Mouse (Mus musculus) ES-E14 (cell line): ENCODE results near the gene Rsad1. TPM values are rescaled to one million over a fixed set of nuclear protein-coding genes. Genes with fewer than 3 reads are reported as not detected.

Source experiments
- DNase-seq: peaks from one replicate; pipeline ENCODE4 v3.0.0-alpha.2; 2013; ENCODE audit warnings: low read depth, low spot score
- H3K27ac ChIP-seq: 2 replicates; pipeline ENCODE4 v1.5.1; 2012; ENCODE audit warnings: low read depth, mild to moderate bottlenecking, low read length, moderate library complexity, mixed read lengths; ENCODE audit not compliant: poor library complexity, insufficient read depth, severe bottlenecking
- H3K36me3 ChIP-seq: 2 replicates; pipeline ENCODE4 v1.6.1; 2012; ENCODE audit warnings: mild to moderate bottlenecking, low read length, moderate library complexity, mixed read lengths; ENCODE audit not compliant: control insufficient read depth, poor library complexity, insufficient read depth, severe bottlenecking
- H3K4me1 ChIP-seq, 2 experiments: fragments of 150-350 bp in 1 of 2; sonication (generic) in 1 of 2; 2 replicates each; pipeline ENCODE4 v1.6.1; 2012; ENCODE audit warnings: low read length in 2 of 2, mild to moderate bottlenecking in 1 of 2, mixed read lengths in 1 of 2; ENCODE audit not compliant: control insufficient read depth in 2 of 2, insufficient read depth in 2 of 2, poor library complexity in 1 of 2
- H3K4me3 ChIP-seq, 2 experiments: fragments of 150-350 bp in 1 of 2; sonication (generic) in 1 of 2; 2 replicates each; pipeline ENCODE4 v1.5.1; 2012; ENCODE audit warnings: low read length in 2 of 2, low read depth in 1 of 2, mild to moderate bottlenecking in 1 of 2, mixed read lengths in 1 of 2; ENCODE audit not compliant: insufficient read depth in 1 of 2, poor library complexity in 1 of 2, severe bottlenecking in 1 of 2
- H3K9ac ChIP-seq: 2 replicates; pipeline ENCODE4 v1.6.1; 2012; ENCODE audit warnings: low read depth, mild to moderate bottlenecking, low read length, mixed read lengths; ENCODE audit not compliant: poor library complexity, insufficient read depth, severe bottlenecking
- H3K9me3 ChIP-seq: fragments of 150-350 bp; sonication (generic); 2 replicates; pipeline ENCODE4 v1.6.1; 2012; ENCODE audit warnings: low read depth, mild to moderate bottlenecking, low read length; ENCODE audit not compliant: control insufficient read depth, insufficient read depth
- CHD2 ChIP-seq: IDR thresholded peaks from 2 replicates; pipeline ENCODE4 v1.6.1; 2014; ENCODE audit warnings: mild to moderate bottlenecking, low read depth, low read length, inconsistent platforms
- HCFC1 ChIP-seq: IDR thresholded peaks from 2 replicates; pipeline ENCODE4 v1.6.1; 2012; ENCODE audit warnings: low read length, inconsistent platforms, borderline replicate concordance; ENCODE audit not compliant: insufficient read depth
- MAFK ChIP-seq: IDR thresholded peaks from 2 replicates; pipeline ENCODE4 v1.6.1; 2014; ENCODE audit warnings: mild to moderate bottlenecking, low read depth, low read length, inconsistent platforms; ENCODE audit not compliant: insufficient read depth
- ZC3H11A ChIP-seq: IDR thresholded peaks from 2 replicates; pipeline ENCODE4 v1.6.1; 2012; ENCODE audit warnings: low read depth, mild to moderate bottlenecking, inconsistent platforms, low read length, borderline replicate concordance
- ZNF384 ChIP-seq: IDR thresholded peaks from 2 replicates; pipeline ENCODE4 v1.6.1; 2012; ENCODE audit warnings: low read depth, low read length, inconsistent platforms
- in situ Hi-C, 2 experiments: fragments of 600-800 bp; cut with MboI; formaldehyde crosslinking; loops; one replicate each; pipeline ENCODE4 v1.15.1; 2025; ENCODE audit warnings: low sequenced_read_pairs in 2 of 2, inconsistent platforms in 1 of 2; ENCODE audit not compliant: unreplicated experiment in 2 of 2
- total RNA-seq: library from RNA; depleted of rRNA; stranded (reverse); fragments of 300-350 nt; gene quantifications from 2 replicates; pipeline ENCODE4 v1.2.3, GENCODE M21; 2012

Gene Rsad1
- total RNA-seq, 1 experiment, result 2.4 TPM

- no peaks in the 10 kb centered on the region for H3K36me3 ChIP-seq
- TF ChIP-seq HCFC1 (no peak), CHD2 (no peak), ZC3H11A (no peak), MAFK (no peak), ZNF384 (no peak)
- in situ Hi-C loops, result no loop called here
- DNase-seq, result no peak
- no peak overlapping the region for H3K27ac ChIP-seq
- no peak overlapping the region for H3K4me3 ChIP-seq
- no peaks in the 10 kb centered on the region for H3K9me3 ChIP-seq
- no peak overlapping the region for H3K9ac ChIP-seq
- peaks cover 0 to 6% of the 10 kb centered on the region in 2 experiments; a peak in 1 of 4 replicates for H3K4me1 ChIP-seq
Observed at GRCm38 (mm10) chr11:94550442-94550744, 1.3 kb upstream of the Rsad1 start.

GRCm38 (mm10) chr11:94549691-94550441 lies 811 bp upstream of the Rsad1 start:
- in situ Hi-C loops, result no loop called here
- TF ChIP-seq CHD2 (no peak), MAFK (no peak), ZNF384 (no peak), HCFC1 (no peak), ZC3H11A (no peak)
- no peak overlapping the region for H3K4me3 ChIP-seq
- H3K36me3 ChIP-seq, result no peaks in the 10 kb centered on the region
- no peak overlapping the region for H3K27ac ChIP-seq
- peak overlapping the region; percentile 7; the same call in 1 of the 2 replicates for H3K9ac ChIP-seq
- no peaks in the 10 kb centered on the region for H3K9me3 ChIP-seq
- no peak for DNase-seq
- H3K4me1 ChIP-seq, result peaks cover 0 to 6% of the 10 kb centered on the region in 2 experiments; a peak in 1 of 4 replicates

DNA sequence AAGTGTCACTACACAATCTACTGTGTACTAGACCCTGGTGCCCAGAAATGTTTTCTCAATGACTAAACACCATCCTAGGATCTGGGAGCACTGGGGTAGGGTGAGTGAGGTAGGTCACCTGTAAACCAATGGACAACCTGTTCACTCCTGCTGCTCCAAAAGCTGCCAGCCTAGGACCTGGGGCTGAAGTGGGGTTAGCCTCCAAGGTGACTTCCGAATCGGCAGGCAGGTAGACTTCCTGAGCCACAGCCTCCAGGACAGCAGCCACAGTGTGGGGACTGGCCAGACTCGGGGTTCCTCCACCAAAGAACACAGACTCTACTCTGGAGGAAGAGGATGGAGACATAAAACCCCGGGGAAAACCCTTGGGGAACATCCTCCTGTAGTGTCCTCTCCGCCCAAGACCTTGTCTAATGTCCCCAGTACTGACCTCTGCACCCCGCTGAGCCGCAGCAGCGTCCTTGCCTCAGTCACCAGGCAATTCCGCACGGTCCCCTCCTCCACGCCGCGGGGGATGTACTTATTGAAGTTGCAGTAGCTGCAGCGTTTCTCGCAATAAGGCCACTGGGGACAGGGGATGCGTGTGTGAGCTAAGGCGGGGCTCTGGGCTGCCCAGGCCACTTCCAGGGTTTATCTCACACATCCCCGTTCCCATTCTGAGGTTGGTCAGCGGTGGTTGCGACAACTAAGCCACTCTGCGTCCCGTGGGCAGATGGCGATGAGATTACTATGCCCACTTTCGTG lies 842 bp downstream of the Rsad1 start:
- TF ChIP-seq MAFK (no peak), ZNF384 (no peak), HCFC1 (no peak), ZC3H11A (no peak), CHD2 (no peak)
- Histone ChIP-seq H3K4me1 (peaks cover 0 to 6% of the 10 kb centered on the region in 2 experiments; a peak in 1 of 4 replicates), H3K4me3 (peak overlapping the region; percentile 76 to 81), H3K36me3 (no peaks in the 10 kb centered on the region), H3K27ac (no peak overlapping the region), H3K9me3 (no peaks in the 10 kb centered on the region), H3K9ac (peak overlapping the region; percentile 82)
- no peak for DNase-seq
- in situ Hi-C loops, result no loop called here

DNA sequence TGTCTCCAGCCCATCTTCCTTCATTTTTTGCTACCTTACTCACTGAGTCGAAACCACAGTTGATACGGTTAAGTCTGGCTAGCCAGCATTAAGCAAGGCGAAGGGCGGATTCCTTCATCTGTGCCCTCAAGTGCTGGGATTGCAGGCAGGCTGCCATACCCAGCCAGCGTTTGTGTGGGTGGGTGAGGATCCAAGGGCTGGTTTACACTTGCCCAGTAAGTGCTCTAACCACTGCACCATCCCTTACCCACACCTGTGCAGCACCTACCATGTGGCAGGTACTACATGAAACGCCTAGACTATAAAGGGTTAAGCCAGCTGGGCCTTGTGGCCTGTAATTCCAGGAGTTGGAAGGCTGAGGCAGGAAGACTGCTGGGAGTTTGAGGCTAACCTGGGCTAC lies 1.8 kb downstream of the Rsad1 start:
- in situ Hi-C loops, result no loop called here
- H3K4me3 ChIP-seq, result no peak overlapping the region
- H3K27ac ChIP-seq, result no peak overlapping the region
- DNase-seq, result no peak
- TF ChIP-seq ZC3H11A (no peak), MAFK (no peak), ZNF384 (no peak), HCFC1 (no peak), CHD2 (no peak)
- H3K4me1 ChIP-seq, result peaks cover 0 to 6% of the 10 kb centered on the region in 2 experiments; a peak in 1 of 4 replicates
- H3K36me3 ChIP-seq, result no peaks in the 10 kb centered on the region
- no peaks in the 10 kb centered on the region for H3K9me3 ChIP-seq
- H3K9ac ChIP-seq, result no peak overlapping the region
